ENCODE assay signal across 8 mouse cellular contexts in genomic region chr7:121391225-121391983, GRCm38 (mm10). TPM values are rescaled to one million over a fixed set of nuclear protein-coding genes. Genes with fewer than 3 reads are reported as not detected.
DNase-seq lines count a peak whose midpoint lies in the region; ATAC-seq and TF ChIP-seq lines count a peak whose summit lies in the region.

Gene Hs3st2, plus strand, starts transcription at chr7:121391859.

- no peaks in the 10 kb centered on the region for H3K4me1 ChIP-seq in thymus, adult 2 months (replicated peaks; ENCODE audit: control insufficient read depth, insufficient read depth, low read length)
- H3K4me1 ChIP-seq in heart, embryonic 15.5 days (replicated peaks), result peaks cover 8% of the 10 kb centered on the region

- peak; percentile 85 for ATAC-seq in common myeloid progenitor, adult 5-6 weeks (replicated peaks; ENCODE audit: low read depth, poor library complexity, severe bottlenecking)
- ATAC-seq in heart, embryonic 15.5 days (replicated peaks; ENCODE audit: insufficient number of reproducible peaks, insufficient read depth, low FRiP score, low read depth), result 0 out of 2 replicates have a peak, but pooled peaks have one; percentile 18

- DNase-seq in thymus, adult 2 months, result peak; percentile 4
- no peak for DNase-seq in thymus, postnatal 25 days
- peak in 1 of 2 experiments; percentile 47 for DNase-seq in layer of hippocampus, adult 18-20 months (ENCODE audit: low spot score in 2 of 2)
- peak; percentile 54 for DNase-seq in lung, postnatal 10 days
- DNase-seq in right cerebral cortex, adult 18-20 months, result peak; percentile 61
- DNase-seq in gastrocnemius, adult 18-20 months (ENCODE audit: low spot score), result no peak

- 12% methylated on average over 22 of the region's 22 CpGs for WGBS in thymus, adult 2 months
- WGBS in heart, embryonic 15.5 days, result 3% methylated on average over 21 of the region's 22 CpGs

- TF ChIP-seq CTCF in thymus, adult 2 months (IDR thresholded peaks at IDR 0.05; ENCODE audit: borderline replicate concordance, control insufficient read depth, extremely low read depth, insufficient read depth, low read length, poor library complexity), result no peak

- no peak for TF ChIP-seq POLR2A in thymus, adult 2 months (IDR thresholded peaks at IDR 0.05; ENCODE audit: control insufficient read depth, extremely low read depth, insufficient read depth, low read length, poor library complexity)

- H3K27me3 ChIP-seq in thymus, adult 2 months (ENCODE audit: control insufficient read depth, insufficient read depth, low read length), result no peaks in the 10 kb centered on the region; the same call in 1 of the 2 replicates
- peaks cover 54% of the 10 kb centered on the region for H3K27me3 ChIP-seq in heart, embryonic 15.5 days

- H3K27ac ChIP-seq in thymus, adult 2 months (ENCODE audit: control insufficient read depth, insufficient read depth, low read length), result no peak within 1 kb of the TSS
- H3K27ac ChIP-seq in heart, embryonic 15.5 days, result no peak within 1 kb of the TSS

- peak within 1 kb of the TSS; percentile 45 for H3K4me2 ChIP-seq in heart, embryonic 15.5 days

- no peaks in the 10 kb centered on the region for H3K36me3 ChIP-seq in thymus, adult 2 months (ENCODE audit: control insufficient read depth, insufficient read depth, low read length)
- no peaks in the 10 kb centered on the region for H3K36me3 ChIP-seq in heart, embryonic 15.5 days

- no peak within 1 kb of the TSS for H3K9ac ChIP-seq in heart, embryonic 15.5 days

- H3K9me3 ChIP-seq in heart, embryonic 15.5 days (replicated peaks), result no peaks in the 10 kb centered on the region

- H3K4me3 ChIP-seq in thymus, adult 2 months (ENCODE audit: control insufficient read depth, insufficient read depth, low read length), result no peak within 1 kb of the TSS
- peak within 1 kb of the TSS; percentile 24 for H3K4me3 ChIP-seq in heart, embryonic 15.5 days

RNA-seq across cellular contexts. Expression of gene Hs3st2, which starts in this region (rescaled TPM):
- polyA plus RNA-seq in thymus, adult 2 months (2012; rRNA removed), result 0.05 and 0.10 TPM in 2 replicates
- total RNA-seq in common myeloid progenitor, adult 5-6 weeks (2017), result not detected in 2 replicates
- polyA plus RNA-seq in heart, embryonic 15.5 days (2015; fragmentation: Nextera tagmentation; extraction: Ambion mirVana), result 0.44 and 0.48 TPM in 2 replicates
- total RNA-seq in layer of hippocampus, adult 18-20 months (2021), result 10 to 100 TPM; 10.3 to 13.5 TPM
- not detected for total RNA-seq in gastrocnemius, adult 18-20 months (2021)

Comparison
In these comparisons a context has a peak if more than half of its experiments do, and no peak if none do; other contexts are left out.
1. RNA of gene Hs3st2 (total RNA-seq): 10.3 to 13.5 TPM in layer of hippocampus, adult 18-20 months; not detected in common myeloid progenitor, adult 5-6 weeks and not detected in gastrocnemius, adult 18-20 months; every median in the first group is over 10 times any median in the second.
2. Peak in DNase-seq in thymus, adult 2 months; RNA of the gene not detected or under 1 TPM.
3. Peak in ATAC-seq in common myeloid progenitor, adult 5-6 weeks; RNA of the gene not detected or under 1 TPM.
4. Peak in ATAC-seq, H3K4me3 ChIP-seq and H3K4me2 ChIP-seq in heart, embryonic 15.5 days; RNA of the gene not detected or under 1 TPM.
5. DNase-seq: peak in lung, postnatal 10 days (single experiment) and right cerebral cortex, adult 18-20 months (single experiment); none in thymus, postnatal 25 days (single experiment) and gastrocnemius, adult 18-20 months (single experiment).